In genomic region chr2:103896160-103896559, GRCm38 (mm10) we compare ENCODE assay signal across 10 mouse cellular contexts.
DNase-seq lines count a peak whose midpoint lies in the region; ATAC-seq and TF ChIP-seq lines count a peak whose summit lies in the region.
"Had no signal": no experiment of that assay in that cellular context is flagged by ENCODE, and none has a peak within 500 bp of the region (broad histone marks: within the 10 kb centered on the region; RNA-seq: fewer than 3 reads in every experiment).

No protein-coding gene starts in this region.

- no peak for TF ChIP-seq POLR2A in bone marrow macrophage, adult 2 months (IDR thresholded peaks at IDR 0.05; ENCODE audit: borderline replicate concordance, low read depth, low read length)

- H3K4me3 ChIP-seq in intestine, embryonic 15.5 days (replicated peaks), result no peak overlapping the region
- H3K4me3 ChIP-seq in intestine, postnatal 0 days (ENCODE audit: low read depth, low read length), result no peak overlapping the region
- no peak overlapping the region for H3K4me3 ChIP-seq in bone marrow macrophage, adult 2 months (ENCODE audit: insufficient read depth, low read length)
- no peak overlapping the region for H3K4me3 ChIP-seq in heart, embryonic 16.5 days (ENCODE audit: low read length)
- H3K4me3 ChIP-seq in megakaryocyte, embryonic 14.5 days (replicated peaks), result peak overlapping the region; percentile 70
- H3K4me3 ChIP-seq in layer of hippocampus, adult 2 months, result no peak overlapping the region
- no peak overlapping the region for H3K4me3 ChIP-seq in kidney, embryonic 14.5 days (ENCODE audit: low read length)

- H3K4me2 ChIP-seq in intestine, embryonic 15.5 days (replicated peaks), result no peak overlapping the region
- no peak overlapping the region for H3K4me2 ChIP-seq in intestine, postnatal 0 days (replicated peaks; ENCODE audit: low read depth)
- H3K4me2 ChIP-seq in heart, embryonic 16.5 days (ENCODE audit: low read depth, low read length), result peak overlapping the region; percentile 0; the same call in 1 of the 2 replicates
- H3K4me2 ChIP-seq in kidney, embryonic 14.5 days (replicated peaks; ENCODE audit: low read depth, low read length), result no peak overlapping the region

- no peak for TF ChIP-seq CTCF in intestine, postnatal 0 days (IDR thresholded peaks at IDR 0.05; ENCODE audit: low read depth)
- no peak for TF ChIP-seq CTCF in bone marrow macrophage, adult 2 months (IDR thresholded peaks at IDR 0.05; ENCODE audit: low read depth, low read length)
- TF ChIP-seq CTCF in layer of hippocampus, adult 2 months (conservative IDR thresholded peaks at IDR 0.05), result no peak

- H3K27ac ChIP-seq in intestine, embryonic 15.5 days, result no peak overlapping the region
- H3K27ac ChIP-seq in intestine, postnatal 0 days (ENCODE audit: low read depth, low read length), result no peak overlapping the region
- H3K27ac ChIP-seq in bone marrow macrophage, adult 2 months (ENCODE audit: insufficient read depth, low read depth, low read length), result peak overlapping the region; percentile 1; the same call in 1 of the 2 replicates
- peak overlapping the region; percentile 79 for H3K27ac ChIP-seq in heart, embryonic 16.5 days (ENCODE audit: low read length)
- no peak overlapping the region for H3K27ac ChIP-seq in layer of hippocampus, adult 2 months
- no peak overlapping the region; the same call in 1 of the 2 replicates for H3K27ac ChIP-seq in kidney, embryonic 14.5 days (ENCODE audit: low read depth, low read length)

- DNase-seq in layer of hippocampus, adult 2 months (ENCODE audit: low spot score in 2 of 2), result no peak
- DNase-seq in layer of hippocampus, postnatal 36 days, result no peak
- DNase-seq: left cerebral cortex, postnatal 4 days; right cerebral cortex, postnatal 4 days had no signal

- H3K4me1 ChIP-seq in intestine, embryonic 15.5 days (replicated peaks), result no peaks in the 10 kb centered on the region; the same call in 1 of the 2 replicates
- H3K4me1 ChIP-seq in intestine, postnatal 0 days (replicated peaks; ENCODE audit: control insufficient read depth, insufficient read depth, low read length), result no peaks in the 10 kb centered on the region
- peaks cover 39% of the 10 kb centered on the region for H3K4me1 ChIP-seq in bone marrow macrophage, adult 2 months (ENCODE audit: control insufficient read depth, insufficient read depth, low read length)
- H3K4me1 ChIP-seq in heart, embryonic 16.5 days (ENCODE audit: control insufficient read depth, insufficient read depth, low read length), result peaks cover 33% of the 10 kb centered on the region
- H3K4me1 ChIP-seq in megakaryocyte, embryonic 14.5 days, result peaks cover 97% of the 10 kb centered on the region
- H3K4me1 ChIP-seq in kidney, embryonic 14.5 days (ENCODE audit: control insufficient read depth, insufficient read depth, low read length), result peaks cover 20% of the 10 kb centered on the region

- no peaks in the 10 kb centered on the region for H3K27me3 ChIP-seq in intestine, embryonic 15.5 days (replicated peaks)
- no peaks in the 10 kb centered on the region for H3K27me3 ChIP-seq in intestine, postnatal 0 days (replicated peaks; ENCODE audit: control insufficient read depth, insufficient read depth, low read length)
- peaks cover 23% of the 10 kb centered on the region for H3K27me3 ChIP-seq in heart, embryonic 16.5 days (ENCODE audit: control insufficient read depth, insufficient read depth, low read length)
- H3K27me3 ChIP-seq in megakaryocyte, embryonic 14.5 days (replicated peaks), result no peaks in the 10 kb centered on the region
- H3K27me3 ChIP-seq in kidney, embryonic 14.5 days (ENCODE audit: control insufficient read depth, insufficient read depth, low read length), result no peaks in the 10 kb centered on the region

- no peaks in the 10 kb centered on the region for H3K36me3 ChIP-seq in intestine, embryonic 15.5 days
- H3K36me3 ChIP-seq in intestine, postnatal 0 days (ENCODE audit: control insufficient read depth, insufficient read depth), result no peaks in the 10 kb centered on the region
- H3K36me3 ChIP-seq in heart, embryonic 16.5 days (ENCODE audit: control insufficient read depth, insufficient read depth), result no peaks in the 10 kb centered on the region
- no peaks in the 10 kb centered on the region for H3K36me3 ChIP-seq in megakaryocyte, embryonic 14.5 days (replicated peaks; ENCODE audit: low read length)
- H3K36me3 ChIP-seq in kidney, embryonic 14.5 days (ENCODE audit: control insufficient read depth, insufficient read depth, low read length), result no peaks in the 10 kb centered on the region

- WGBS in intestine, embryonic 15.5 days, result 33% methylated on average over 5 of the region's 5 CpGs
- WGBS in intestine, postnatal 0 days, result 37% methylated on average over 5 of the region's 5 CpGs
- 10% methylated on average over 5 of the region's 5 CpGs for WGBS in heart, embryonic 16.5 days
- WGBS in kidney, embryonic 14.5 days, result 17% methylated on average over 5 of the region's 5 CpGs

- no peaks in the 10 kb centered on the region for H3K9me3 ChIP-seq in intestine, embryonic 15.5 days
- no peaks in the 10 kb centered on the region for H3K9me3 ChIP-seq in intestine, postnatal 0 days (ENCODE audit: control insufficient read depth)
- no peaks in the 10 kb centered on the region for H3K9me3 ChIP-seq in heart, embryonic 16.5 days (replicated peaks; ENCODE audit: control insufficient read depth, low read length)
- H3K9me3 ChIP-seq in megakaryocyte, embryonic 14.5 days, result no peaks in the 10 kb centered on the region
- no peaks in the 10 kb centered on the region for H3K9me3 ChIP-seq in kidney, embryonic 14.5 days (ENCODE audit: control insufficient read depth, low read length)

- 0 out of 2 replicates have a peak, but pooled peaks have one; percentile 43 for ATAC-seq in intestine, embryonic 15.5 days
- ATAC-seq in intestine, postnatal 0 days, result no peak
- peak; percentile 90 for ATAC-seq in heart, embryonic 16.5 days (replicated peaks; ENCODE audit: extremely low read depth, insufficient read depth, low FRiP score)
- ATAC-seq in kidney, embryonic 14.5 days (ENCODE audit: low FRiP score, low TSS enrichment), result no peak

- no peak overlapping the region for H3K9ac ChIP-seq in intestine, embryonic 15.5 days
- H3K9ac ChIP-seq in intestine, postnatal 0 days (ENCODE audit: low read depth, low read length), result no peak overlapping the region
- H3K9ac ChIP-seq in heart, embryonic 16.5 days (ENCODE audit: low read length), result no peak overlapping the region
- no peak overlapping the region for H3K9ac ChIP-seq in kidney, embryonic 14.5 days (ENCODE audit: low read depth, low read length)

Comparison
In these comparisons a context has a peak if more than half of its experiments do, and no peak if none do; other contexts are left out.
1. ATAC-seq: peak in intestine, embryonic 15.5 days (single experiment) and heart, embryonic 16.5 days (single experiment); none in intestine, postnatal 0 days (single experiment) and kidney, embryonic 14.5 days (single experiment).
2. H3K27ac ChIP-seq: peak in bone marrow macrophage, adult 2 months (single experiment) and heart, embryonic 16.5 days (single experiment); none in intestine, embryonic 15.5 days (single experiment), intestine, postnatal 0 days (single experiment), layer of hippocampus, adult 2 months (single experiment) and kidney, embryonic 14.5 days (single experiment).